Mouse (Mus musculus) testis, adult 2 months (tissue): Measurements from ENCODE around the gene Sorcs3. TPM values are rescaled to one million over a fixed set of nuclear protein-coding genes. Genes with fewer than 3 reads are reported as not detected.

ENCODE experiments used
- H3K27ac ChIP-seq: fragments of 200-500 bp; 2 replicates; pipeline ENCODE4 v1.5.1; 2012; ENCODE audit warnings: low read depth, low read length; ENCODE audit not compliant: control insufficient read depth, insufficient read depth
- H3K27me3 ChIP-seq: fragments of 200-500 bp; 2 replicates; pipeline ENCODE4 v1.6.1; 2012; ENCODE audit warnings: mild to moderate bottlenecking, low read length, moderate library complexity; ENCODE audit not compliant: control insufficient read depth, insufficient read depth
- H3K36me3 ChIP-seq: fragments of 200-500 bp; 2 replicates; pipeline ENCODE4 v1.6.1; 2012; ENCODE audit warnings: mild to moderate bottlenecking, low read length; ENCODE audit not compliant: control insufficient read depth, insufficient read depth
- H3K4me1 ChIP-seq: fragments of 200-500 bp; 2 replicates; pipeline ENCODE4 v1.6.1; 2012; ENCODE audit warnings: low read length; ENCODE audit not compliant: control insufficient read depth, insufficient read depth
- H3K4me3 ChIP-seq: fragments of 200-500 bp; 2 replicates; pipeline ENCODE4 v1.5.1; 2012; ENCODE audit warnings: low read depth, mild to moderate bottlenecking, low read length, moderate library complexity, mixed read lengths; ENCODE audit not compliant: control insufficient read depth
- CTCF ChIP-seq: fragments of 200-500 bp; IDR thresholded peaks from 2 replicates; pipeline ENCODE4 v1.5.1; 2012; ENCODE audit warnings: low read depth, mild to moderate bottlenecking, inconsistent platforms, low read length, moderate library complexity; ENCODE audit not compliant: control insufficient read depth, insufficient read depth, insufficient replicate concordance
- POLR2A ChIP-seq: fragments of 200-500 bp; IDR thresholded peaks from 2 replicates; pipeline ENCODE4 v1.6.1; 2012; ENCODE audit warnings: low read depth, mild to moderate bottlenecking, inconsistent platforms, low read length, moderate library complexity; ENCODE audit not compliant: control insufficient read depth
- polyA plus RNA-seq: library from polyadenylated mRNA; depleted of rRNA; stranded (reverse); fragments of >200 nt; gene quantifications from 2 replicates; pipeline ENCODE4 v1.2.3, GENCODE M21; 2012

The Sorcs3 gene
- polyA plus RNA-seq, 1 experiment, result 0.22 TPM

DNA sequence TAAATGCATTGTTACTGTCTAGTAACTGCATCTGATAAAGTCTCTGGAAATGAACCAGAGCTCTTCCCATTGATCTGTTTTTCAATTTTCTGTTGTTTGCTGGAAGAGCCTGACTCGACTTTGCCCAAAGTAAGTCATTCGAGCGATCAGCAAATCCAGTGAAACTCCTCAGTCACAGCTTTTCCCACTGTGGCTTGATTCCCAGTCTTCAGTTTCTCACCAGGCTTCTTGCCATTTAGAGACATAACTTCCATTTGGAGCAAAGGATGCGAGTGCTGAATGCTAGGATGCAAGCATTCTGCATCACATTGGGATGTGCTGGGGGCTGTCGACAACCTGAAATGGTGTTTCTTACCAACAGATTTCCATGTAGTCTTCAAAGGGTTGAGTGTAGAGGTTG is 521.8 kb downstream of the Sorcs3 start:
- Histone ChIP-seq H3K4me3 (no peak overlapping the region), H3K4me1 (no peaks in the 10 kb centered on the region), H3K27ac (no peak overlapping the region), H3K36me3 (no peaks in the 10 kb centered on the region), H3K27me3 (no peaks in the 10 kb centered on the region)
- no peak for TF ChIP-seq POLR2A
- TF ChIP-seq CTCF, result no peak

DNA sequence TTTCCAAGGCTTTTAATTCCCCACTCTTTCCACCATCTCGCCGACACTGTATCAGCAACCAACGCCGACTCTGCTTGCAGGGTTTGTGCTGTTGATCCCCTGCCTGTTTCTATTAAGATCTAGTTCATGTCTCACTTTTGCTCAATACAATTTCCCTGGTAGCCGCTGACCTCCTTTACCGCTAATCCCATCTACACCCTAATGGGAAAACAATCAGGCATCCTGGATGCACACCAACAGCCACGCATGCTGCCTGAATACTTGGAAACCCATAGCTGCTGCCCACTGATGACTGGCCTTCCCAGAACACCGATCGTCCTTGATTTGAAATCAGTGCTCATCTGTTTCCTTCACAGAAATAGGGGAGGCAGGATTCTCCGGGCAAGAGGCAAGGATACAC is 525.9 kb downstream of the Sorcs3 start:
- Histone ChIP-seq H3K4me1 (no peaks in the 10 kb centered on the region), H3K4me3 (no peak overlapping the region), H3K36me3 (no peaks in the 10 kb centered on the region), H3K27me3 (no peaks in the 10 kb centered on the region), H3K27ac (no peak overlapping the region)
- no peak for TF ChIP-seq POLR2A
- no peak for TF ChIP-seq CTCF

DNA sequence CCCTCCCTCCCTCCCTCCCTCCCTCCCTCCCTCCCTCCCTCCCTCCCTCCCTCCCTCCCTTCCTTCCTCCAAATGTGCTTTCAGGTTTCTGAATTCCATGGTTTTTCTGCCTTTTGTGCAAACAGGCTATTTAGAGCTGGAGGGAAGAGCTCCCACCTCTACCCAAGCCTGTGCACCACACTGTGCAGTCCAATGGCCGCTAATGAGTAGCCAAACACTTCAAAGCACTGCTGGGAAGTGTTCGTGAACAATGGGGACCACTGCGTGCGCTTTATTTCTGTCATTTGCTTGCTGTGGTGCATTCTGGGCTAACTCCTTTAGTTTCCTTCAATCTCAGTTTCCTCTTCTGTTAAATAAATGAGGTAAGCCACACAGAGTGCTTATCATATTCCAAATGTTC is 528.5 kb downstream of the Sorcs3 start:
- H3K36me3 ChIP-seq, result no peaks in the 10 kb centered on the region
- no peaks in the 10 kb centered on the region for H3K27me3 ChIP-seq
- no peak overlapping the region for H3K4me3 ChIP-seq
- H3K27ac ChIP-seq, result no peak overlapping the region
- no peaks in the 10 kb centered on the region for H3K4me1 ChIP-seq
- TF ChIP-seq CTCF, result no peak
- no peak for TF ChIP-seq POLR2A

DNA sequence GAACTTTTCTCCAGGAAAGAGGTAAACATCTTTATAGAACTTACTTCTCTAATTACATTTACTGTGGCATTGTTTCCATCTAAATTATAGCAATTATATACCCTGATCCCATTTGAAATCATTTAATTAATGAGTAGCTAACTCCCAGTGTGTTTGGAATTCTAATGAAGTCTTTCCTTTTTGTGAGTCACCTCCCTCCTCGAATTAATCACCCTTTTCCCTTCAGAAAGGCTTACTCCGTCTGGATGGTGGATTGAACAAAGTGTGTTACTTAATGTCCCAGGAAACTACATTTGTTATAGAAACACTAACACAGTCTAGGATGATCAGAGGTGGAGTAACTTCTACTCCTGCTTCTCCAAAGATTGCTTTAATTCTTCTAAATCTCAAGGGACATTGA is 531.7 kb downstream of the Sorcs3 start:
- H3K27me3 ChIP-seq, result no peaks in the 10 kb centered on the region
- no peak for TF ChIP-seq CTCF
- no peak for TF ChIP-seq POLR2A
- no peak overlapping the region for H3K27ac ChIP-seq
- H3K4me3 ChIP-seq, result no peak overlapping the region
- H3K4me1 ChIP-seq, result no peaks in the 10 kb centered on the region
- no peaks in the 10 kb centered on the region for H3K36me3 ChIP-seq

DNA sequence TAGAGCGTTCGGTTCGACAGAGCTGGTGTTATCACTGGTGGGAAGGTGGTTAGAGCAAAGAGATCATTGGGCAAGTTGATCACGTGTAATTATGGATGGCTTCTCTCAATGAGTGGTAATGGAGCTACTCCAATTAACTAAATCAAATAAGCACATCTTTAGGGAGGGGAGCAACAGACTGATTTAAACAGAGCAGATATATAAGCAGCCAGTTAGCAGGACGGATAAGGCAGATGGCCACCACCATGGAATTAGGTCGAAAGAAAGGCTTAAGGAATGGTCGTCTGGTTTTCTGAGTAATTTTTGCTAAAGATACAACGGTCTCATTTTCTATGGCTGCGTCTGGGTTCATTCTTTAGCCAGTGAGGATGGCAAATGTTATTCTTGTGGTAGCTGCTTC is 549.3 kb downstream of the Sorcs3 start:
- no peak for TF ChIP-seq POLR2A
- TF ChIP-seq CTCF, result no peak
- Histone ChIP-seq H3K4me3 (no peak overlapping the region), H3K27ac (no peak overlapping the region), H3K27me3 (no peaks in the 10 kb centered on the region), H3K4me1 (no peaks in the 10 kb centered on the region), H3K36me3 (no peaks in the 10 kb centered on the region)

DNA sequence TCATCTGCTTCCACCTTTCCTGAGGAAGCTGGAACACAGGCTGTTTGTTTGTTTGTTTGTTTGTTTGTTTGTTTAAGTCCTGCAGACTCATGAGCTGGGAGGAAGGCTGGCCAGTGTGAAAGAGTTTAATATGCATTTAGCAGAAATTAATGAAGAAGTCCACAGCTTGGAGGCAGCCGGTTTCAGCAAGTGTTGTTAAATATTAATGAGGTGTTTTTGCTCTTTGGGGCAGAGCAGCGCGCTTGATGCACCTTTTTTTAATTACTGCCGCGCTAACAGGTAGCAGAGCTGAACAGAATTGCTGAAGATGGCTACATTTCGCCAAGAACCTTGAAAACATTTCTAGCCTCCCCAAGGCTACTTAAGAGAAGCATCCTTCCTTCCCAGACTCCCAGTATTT is 551.0 kb downstream of the Sorcs3 start:
- no peaks in the 10 kb centered on the region for H3K27me3 ChIP-seq
- TF ChIP-seq POLR2A (no peak), CTCF (no peak)
- H3K36me3 ChIP-seq, result no peaks in the 10 kb centered on the region
- H3K27ac ChIP-seq, result no peak overlapping the region
- no peak overlapping the region for H3K4me3 ChIP-seq
- H3K4me1 ChIP-seq, result no peaks in the 10 kb centered on the region

DNA sequence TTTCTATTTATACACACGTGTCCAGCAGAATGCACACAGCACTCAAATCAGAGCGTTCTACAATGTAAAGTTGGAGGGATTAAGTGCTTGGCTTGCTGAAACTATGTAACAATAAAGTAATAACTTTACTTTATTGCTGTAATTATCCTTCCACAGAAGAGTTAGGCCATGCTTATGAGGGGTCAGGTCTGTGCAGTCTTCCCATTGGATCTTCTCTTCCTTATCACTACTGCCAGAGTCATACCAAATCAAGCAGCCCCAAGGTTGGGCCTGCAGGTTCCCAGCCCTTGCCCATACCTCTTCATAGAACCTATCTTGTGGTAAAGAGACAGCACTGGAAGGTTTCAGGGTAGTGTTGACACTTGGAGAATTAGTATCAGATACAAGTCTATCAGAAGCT is 560.7 kb downstream of the Sorcs3 start:
- no peak for TF ChIP-seq CTCF
- no peak for TF ChIP-seq POLR2A
- H3K27ac ChIP-seq, result no peak overlapping the region
- H3K27me3 ChIP-seq, result no peaks in the 10 kb centered on the region
- no peak overlapping the region for H3K4me3 ChIP-seq
- H3K4me1 ChIP-seq, result no peaks in the 10 kb centered on the region
- no peaks in the 10 kb centered on the region for H3K36me3 ChIP-seq

DNA sequence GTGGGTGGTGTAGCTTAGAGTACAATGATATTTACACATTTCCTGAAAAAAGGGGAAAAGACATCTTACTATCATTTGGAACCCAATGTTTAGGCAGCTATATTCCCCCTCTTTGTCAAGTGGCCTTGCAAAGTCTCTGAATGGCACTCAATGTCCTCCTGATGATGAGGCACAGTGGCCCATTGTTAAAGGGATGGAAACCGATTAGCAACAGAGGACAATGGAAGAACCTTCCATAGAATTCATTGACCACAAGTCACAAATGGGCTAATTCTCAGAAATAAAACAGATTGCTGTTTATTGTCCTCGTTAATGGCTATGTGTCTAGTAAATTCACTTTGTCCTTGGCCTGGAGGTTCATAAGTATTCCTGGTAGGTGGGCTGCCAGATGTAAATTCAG is 565.7 kb downstream of the Sorcs3 start:
- Histone ChIP-seq H3K4me1 (no peaks in the 10 kb centered on the region), H3K27ac (no peak overlapping the region), H3K36me3 (no peaks in the 10 kb centered on the region), H3K27me3 (no peaks in the 10 kb centered on the region), H3K4me3 (no peak overlapping the region)
- TF ChIP-seq CTCF (no peak), POLR2A (no peak)
